Mouse (Mus musculus) hindbrain, embryonic 11.5 days (tissue): ENCODE data around the gene Nmnat2. TPM values are rescaled to one million over a fixed set of nuclear protein-coding genes. Genes with fewer than 3 reads are reported as not detected.

Experiments
- ATAC-seq: fragments of 200-750 bp; cut with Nextera tagmentation; 2 replicates; pipeline ENCODE4 v1.8.0; 2017; ENCODE audit warnings: mild to moderate bottlenecking, moderate TSS enrichment, moderate library complexity; ENCODE audit not compliant: low FRiP score
- DNase-seq: peaks from one replicate; pipeline ENCODE4 v3.0.0-alpha.2; 2015; ENCODE audit warnings: low spot score
- H3K27ac ChIP-seq: fragments of 300-500 bp; sonication (generic); 2 replicates; pipeline ENCODE4 v1.5.1; 2014; ENCODE audit warnings: mild to moderate bottlenecking, low read depth, low read length
- H3K27me3 ChIP-seq: fragments of 300-500 bp; sonication (generic); 2 replicates; pipeline ENCODE4 v1.6.1; 2014; ENCODE audit warnings: mild to moderate bottlenecking, low read length, moderate library complexity, mixed read lengths; ENCODE audit not compliant: control insufficient read depth, insufficient read depth
- H3K36me3 ChIP-seq: fragments of 300-500 bp; sonication (generic); 2 replicates; pipeline ENCODE4 v1.6.1; 2014; ENCODE audit warnings: mild to moderate bottlenecking, low read length, moderate library complexity, mixed read lengths; ENCODE audit not compliant: control insufficient read depth, insufficient read depth
- H3K4me1 ChIP-seq: fragments of 300-500 bp; sonication (generic); replicated peaks from 2 replicates; pipeline ENCODE4 v1.6.1; 2014; ENCODE audit warnings: low read length, mixed read lengths; ENCODE audit not compliant: control insufficient read depth, insufficient read depth
- H3K4me2 ChIP-seq: fragments of 300-500 bp; sonication (generic); replicated peaks from 2 replicates; pipeline ENCODE4 v1.6.1; 2014; ENCODE audit warnings: mild to moderate bottlenecking, low read depth, low read length
- H3K4me3 ChIP-seq: fragments of 300-500 bp; sonication (generic); 2 replicates; pipeline ENCODE4 v1.5.1; 2014; ENCODE audit warnings: low read depth, low read length
- H3K9ac ChIP-seq: fragments of 300-500 bp; sonication (generic); 2 replicates; pipeline ENCODE4 v1.6.1; 2014; ENCODE audit warnings: low read depth, low read length
- H3K9me3 ChIP-seq: fragments of 300-500 bp; sonication (generic); 2 replicates; pipeline ENCODE4 v1.6.1; 2016; ENCODE audit warnings: low read length; ENCODE audit not compliant: control insufficient read depth
- WGBS: fragments of 180-500 bp; shearing (Covaris S2); extraction: QIAGEN DNeasy Blood & Tissue Kit; methylation state at CpG from one replicate; pipeline ENCODE4 v1.1.7; 2014; 5-methylcytosine and 5-hydroxymethylcytosine counted together
- polyA plus RNA-seq: library from polyadenylated mRNA; unstranded; fragments of >200 nt; fragmentation: Nextera tagmentation; extraction: Ambion mirVana; gene quantifications from 2 replicates; pipeline ENCODE4 v1.2.1, GENCODE M21; 2014

The Nmnat2 gene
- polyA plus RNA-seq, 1 experiment from 2014 or later, result 36.7 TPM

DNA sequence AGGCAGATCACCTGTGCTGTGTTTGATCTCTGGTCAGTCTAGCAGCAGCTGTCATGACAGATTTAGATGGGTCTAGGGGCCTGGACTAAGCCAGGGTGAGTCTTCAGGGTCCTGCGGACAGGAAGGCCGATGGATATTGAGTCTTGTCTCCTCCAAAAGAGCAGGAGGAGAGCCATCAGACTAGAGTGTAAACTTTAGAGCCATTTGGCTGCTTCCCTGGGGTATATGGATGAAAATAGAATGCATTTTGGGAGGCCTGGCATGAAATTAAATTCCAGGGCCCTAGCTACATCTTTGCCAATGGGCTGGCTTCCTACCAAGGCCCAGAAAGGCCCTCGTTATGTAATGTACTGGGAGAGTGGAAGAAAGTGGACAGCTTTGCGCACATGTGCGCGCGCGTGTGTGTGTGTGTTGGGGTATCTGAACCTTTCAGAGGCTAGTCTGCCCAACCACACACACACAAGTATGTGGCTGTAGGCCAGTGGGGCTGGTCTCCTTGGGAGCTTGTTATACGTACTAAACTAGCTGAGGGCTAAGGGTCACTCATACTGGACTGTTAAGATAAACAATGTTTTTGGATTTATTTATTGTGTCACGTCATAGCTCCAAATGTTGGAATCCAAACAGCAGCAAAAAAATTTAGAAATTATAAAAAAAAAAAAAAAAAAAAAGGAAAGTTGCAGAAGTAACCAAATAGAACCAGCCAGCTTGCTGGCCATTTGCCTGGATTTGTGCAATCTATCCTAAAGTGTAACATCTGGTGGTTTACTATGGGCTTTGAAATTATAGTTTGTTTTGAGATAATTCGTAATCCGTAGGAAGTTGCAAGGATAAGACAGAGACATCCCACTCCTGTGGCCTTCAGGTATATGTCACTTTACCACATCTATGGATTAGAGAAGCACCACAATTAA, 110.9 kb downstream of the Nmnat2 start:
- no peak overlapping the region for H3K27ac ChIP-seq
- no peaks in the 10 kb centered on the region for H3K9me3 ChIP-seq
- DNase-seq (no peak), ATAC-seq (no peak)
- H3K9ac ChIP-seq, result no peak overlapping the region
- no peaks in the 10 kb centered on the region for H3K4me1 ChIP-seq
- 90% methylated on average over 12 of the region's 12 CpGs for WGBS
- H3K4me3 ChIP-seq, result no peak overlapping the region
- H3K27me3 ChIP-seq, result no peaks in the 10 kb centered on the region
- H3K4me2 ChIP-seq, result no peak overlapping the region
- no peaks in the 10 kb centered on the region for H3K36me3 ChIP-seq

- Histone ChIP-seq H3K9me3 (no peaks in the 10 kb centered on the region), H3K4me3 (no peak overlapping the region), H3K4me2 (no peak overlapping the region), H3K27me3 (no peaks in the 10 kb centered on the region), H3K9ac (no peak overlapping the region), H3K36me3 (no peaks in the 10 kb centered on the region), H3K27ac (no peak overlapping the region), H3K4me1 (no peaks in the 10 kb centered on the region)
- no peak for DNase-seq
- ATAC-seq, result no peak
- WGBS, result 75% methylated on average over 4 of the region's 4 CpGs
These were observed 111.6 kb downstream of the Nmnat2 start for GRCm38 (mm10) chr1:153066387-153066781.

- H3K4me1 ChIP-seq, result no peaks in the 10 kb centered on the region
- peaks cover 10% of the 10 kb centered on the region; the same call in 1 of the 2 replicates for H3K27me3 ChIP-seq
- ATAC-seq (no peak), DNase-seq (no peak)
- no peak overlapping the region for H3K27ac ChIP-seq
- 41% methylated on average over 16 of the region's 16 CpGs for WGBS
- no peak overlapping the region for H3K9ac ChIP-seq
- H3K36me3 ChIP-seq, result no peaks in the 10 kb centered on the region
- H3K4me3 ChIP-seq, result no peak overlapping the region
- no peak overlapping the region for H3K4me2 ChIP-seq
- no peaks in the 10 kb centered on the region for H3K9me3 ChIP-seq
These were observed 116.8 kb downstream of the Nmnat2 start for GRCm38 (mm10) chr1:153071563-153071962.

- Histone ChIP-seq H3K36me3 (no peaks in the 10 kb centered on the region), H3K9me3 (no peaks in the 10 kb centered on the region), H3K9ac (no peak overlapping the region), H3K4me3 (no peak overlapping the region), H3K27me3 (peaks cover 10% of the 10 kb centered on the region; the same call in 1 of the 2 replicates), H3K4me2 (no peak overlapping the region), H3K4me1 (no peaks in the 10 kb centered on the region), H3K27ac (no peak overlapping the region)
- ATAC-seq, result no peak
- DNase-seq, result no peak
- WGBS, result 40% methylated on average over 12 of the region's 12 CpGs
These were observed 117.2 kb downstream of the Nmnat2 start for GRCm38 (mm10) chr1:153071995-153072394.

- WGBS, result 47% methylated on average over 10 of the region's 10 CpGs
- Histone ChIP-seq H3K27me3 (peaks cover 10% of the 10 kb centered on the region; the same call in 1 of the 2 replicates), H3K4me2 (no peak overlapping the region), H3K9me3 (no peaks in the 10 kb centered on the region), H3K27ac (no peak overlapping the region), H3K4me1 (no peaks in the 10 kb centered on the region), H3K4me3 (no peak overlapping the region), H3K36me3 (no peaks in the 10 kb centered on the region), H3K9ac (no peak overlapping the region)
- DNase-seq, result no peak
- no peak for ATAC-seq
These were observed 117.9 kb downstream of the Nmnat2 start for GRCm38 (mm10) chr1:153072711-153073110.

DNA sequence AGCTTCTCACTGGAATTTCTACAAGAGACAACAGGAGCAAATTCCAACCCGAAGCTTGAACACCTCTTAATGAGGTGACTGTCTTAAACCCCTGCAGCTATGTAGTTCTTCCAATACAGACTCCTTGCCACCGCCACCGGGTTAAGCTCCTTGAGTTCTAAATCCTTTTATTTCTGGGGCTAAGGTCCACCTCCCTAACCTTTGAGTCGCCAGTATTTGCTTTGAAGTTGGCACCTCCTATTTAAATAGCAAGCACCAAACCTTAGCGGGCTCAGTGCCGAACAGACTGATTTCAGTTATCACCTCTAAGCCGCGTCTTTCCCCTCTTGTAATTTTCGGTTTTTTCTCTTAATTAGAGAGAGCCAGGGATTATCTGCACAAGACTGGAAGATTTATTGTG, 118.6 kb downstream of the Nmnat2 start:
- Histone ChIP-seq H3K4me1 (no peaks in the 10 kb centered on the region), H3K36me3 (no peaks in the 10 kb centered on the region), H3K27ac (no peak overlapping the region), H3K9ac (no peak overlapping the region), H3K4me3 (no peak overlapping the region), H3K9me3 (no peaks in the 10 kb centered on the region), H3K4me2 (no peak overlapping the region), H3K27me3 (peaks cover 10% of the 10 kb centered on the region; the same call in 1 of the 2 replicates)
- no peak for ATAC-seq
- DNase-seq, result no peak
- WGBS, result 14% methylated on average over 9 of the region's 9 CpGs

GRCm38 (mm10) chr1:153075087-153075736, 120.4 kb downstream of the Nmnat2 start:
- Histone ChIP-seq H3K4me3 (no peak overlapping the region), H3K9me3 (no peaks in the 10 kb centered on the region), H3K4me2 (no peak overlapping the region), H3K4me1 (no peaks in the 10 kb centered on the region), H3K27me3 (peaks cover 10% of the 10 kb centered on the region; the same call in 1 of the 2 replicates), H3K9ac (no peak overlapping the region), H3K27ac (no peak overlapping the region), H3K36me3 (no peaks in the 10 kb centered on the region)
- WGBS, result 78% methylated on average over 3 of the region's 3 CpGs
- DNase-seq, result no peak
- ATAC-seq, result no peak

- H3K27me3 ChIP-seq, result peaks cover 10% of the 10 kb centered on the region; the same call in 1 of the 2 replicates
- ATAC-seq (no peak), DNase-seq (no peak)
- H3K4me1 ChIP-seq, result no peaks in the 10 kb centered on the region
- H3K27ac ChIP-seq, result no peak overlapping the region
- H3K4me3 ChIP-seq, result no peak overlapping the region
- H3K9ac ChIP-seq, result no peak overlapping the region
- no peak overlapping the region for H3K4me2 ChIP-seq
- no peaks in the 10 kb centered on the region for H3K36me3 ChIP-seq
- no peaks in the 10 kb centered on the region for H3K9me3 ChIP-seq
- 55% methylated on average over 6 of the region's 6 CpGs for WGBS
These were observed 121.2 kb downstream of the Nmnat2 start for GRCm38 (mm10) chr1:153075955-153076354.
